Mouse (Mus musculus) heart, adult 2 months (tissue): ENCODE data around the gene Slc12a7.

Experiments
- CTCF ChIP-seq: fragments of 200-600 bp; IDR thresholded peaks from 2 replicates; pipeline ENCODE4 v1.8.1; 2022; ENCODE audit warnings: antibody characterized with exemption, mild to moderate bottlenecking, moderate library complexity
- EP300 ChIP-seq: fragments of 200-500 bp; IDR thresholded peaks from 2 replicates; pipeline ENCODE4 v1.6.1; 2011; ENCODE audit warnings: low read depth, low read length, control low read depth; ENCODE audit not compliant: insufficient read depth

DNA sequence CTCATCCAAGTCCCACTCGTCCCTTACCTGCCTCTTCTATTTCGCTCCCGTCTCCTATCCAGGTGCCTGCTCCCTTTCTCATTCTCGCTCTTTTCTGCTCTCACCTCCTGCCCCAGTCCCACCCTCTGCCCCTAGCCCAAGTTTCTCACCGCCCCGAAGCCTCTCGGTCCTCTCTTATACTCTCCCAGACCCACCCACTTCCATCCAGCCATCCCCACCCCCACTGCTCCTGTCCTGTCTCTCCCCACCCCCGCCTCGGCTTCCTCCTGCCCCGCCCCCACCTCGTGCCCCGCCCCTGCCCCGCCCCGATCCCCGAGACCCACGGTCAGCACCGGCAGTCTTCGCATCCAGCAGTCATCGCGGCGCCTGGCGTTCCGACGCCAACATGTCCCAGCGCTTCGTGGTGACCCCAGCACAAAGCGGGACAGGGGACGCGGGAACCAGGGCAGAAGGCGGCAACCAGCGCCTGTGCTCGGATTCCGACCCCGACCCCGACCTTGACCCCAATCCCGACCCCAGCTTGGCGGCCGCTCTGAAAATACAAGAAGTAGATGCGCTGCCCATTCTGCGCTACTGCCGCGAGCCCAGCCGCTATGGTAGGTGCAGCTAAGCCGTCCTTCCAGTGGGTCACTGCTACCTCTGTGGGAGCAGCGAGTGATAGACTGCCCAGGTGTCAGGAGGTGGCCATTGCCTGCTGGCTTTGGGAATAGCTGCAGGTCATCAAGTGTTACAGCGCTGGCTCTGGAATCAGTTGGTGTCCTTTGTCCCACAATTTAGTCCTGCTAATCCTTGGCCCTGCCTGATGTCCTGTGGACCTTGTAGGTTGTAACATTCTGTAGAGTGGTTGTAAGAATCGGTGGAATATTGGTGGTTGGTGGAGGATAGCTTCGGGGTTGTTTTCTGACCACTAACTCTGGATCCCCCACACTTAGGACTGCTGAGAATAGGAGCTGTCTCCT is at the start of gene Slc12a7:
- no peak for TF ChIP-seq EP300
- no peak for TF ChIP-seq CTCF
